Mouse (Mus musculus): Measurements from ENCODE around the gene Macf1.
A peak's percentile ranks its signal among the peaks of the same experiment; 100 is the strongest.

Macf1 gene

DNA sequence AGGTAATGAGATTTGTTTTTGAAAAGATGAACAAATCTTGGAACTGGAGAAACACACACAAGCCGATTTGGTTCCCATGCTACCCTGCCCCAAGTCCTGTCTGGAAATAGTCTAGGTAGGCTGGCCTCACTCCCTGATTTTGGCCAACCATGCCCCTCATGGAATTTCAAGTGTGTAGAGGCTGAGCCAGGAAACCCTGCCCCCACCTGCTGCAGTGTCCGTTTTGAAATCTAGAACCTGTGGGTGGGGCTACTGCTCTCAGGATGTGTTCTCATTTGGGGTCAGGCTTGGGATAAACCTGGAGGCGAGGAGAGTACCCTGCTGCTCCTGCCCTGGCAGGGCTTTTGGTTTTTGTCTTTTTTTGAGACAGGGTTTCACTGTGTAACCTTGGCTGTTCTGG lies 375.9 kb downstream of the Macf1 start:
- no peak for DNase-seq (ENCODE audit: low read depth, low spot score)

- no peak for DNase-seq (ENCODE audit: low read depth, low spot score)
Observed at GRCm38 (mm10) chr4:123306999-123307398, 377.2 kb downstream of the Macf1 start.

DNA sequence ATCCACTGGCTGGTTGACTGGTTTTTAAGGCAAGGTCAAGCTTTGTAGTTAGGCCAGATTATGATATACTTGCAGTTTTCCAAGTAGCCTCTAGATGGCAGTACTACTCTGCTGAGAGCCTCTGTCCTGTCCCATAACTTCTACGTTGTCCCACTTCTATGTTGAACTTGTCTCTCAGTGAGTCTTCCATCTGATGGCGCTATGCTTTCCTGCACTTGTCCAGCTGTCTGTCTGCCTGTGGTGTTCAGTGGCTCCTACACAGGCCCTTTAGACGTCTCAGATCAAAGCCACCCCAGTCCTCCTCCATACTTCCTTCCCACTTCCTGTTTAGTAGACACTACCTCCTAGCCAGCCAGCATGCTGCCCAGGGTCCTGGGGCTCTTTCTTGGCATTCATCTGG lies 378.4 kb downstream of the Macf1 start:
- peak; percentile 74 for DNase-seq (ENCODE audit: low read depth, low spot score)
